Mouse (Mus musculus) thymus, postnatal 36 days (tissue): Measurements from ENCODE around the gene H2-T22.
A peak's percentile ranks its signal among the peaks of the same experiment; 100 is the strongest.

Experiments
- DNase-seq, 2 experiments: peaks; one replicate each; pipeline ENCODE4 v3.0.0; 2022; ENCODE audit warnings: mixed read lengths in 2 of 2

The H2-T22 gene

GRCm38 (mm10) chr17:35997713-35998510, 44.6 kb downstream of the H2-T22 start:
- DNase-seq = peak; percentile 57 to 68

GRCm38 (mm10) chr17:35996949-35997348, 45.6 kb downstream of the H2-T22 start:
- peak; percentile 94 to 98 for DNase-seq

GRCm38 (mm10) chr17:35994879-35995240, 47.7 kb downstream of the H2-T22 start:
- no peak for DNase-seq

GRCm38 (mm10) chr17:35994175-35994878, 48.2 kb downstream of the H2-T22 start:
- peak; percentile 75 to 79 for DNase-seq

GRCm38 (mm10) chr17:35993675-35994074, 48.9 kb downstream of the H2-T22 start:
- DNase-seq = peak; percentile 78 to 79

GRCm38 (mm10) chr17:35991781-35992180, 50.8 kb downstream of the H2-T22 start:
- DNase-seq = no peak
